Mouse (Mus musculus): ENCODE measurements around the gene Pou2af1. TPM values are rescaled to one million over a fixed set of nuclear protein-coding genes. Genes with fewer than 3 reads are reported as not detected.

Pou2af1 gene
- total RNA-seq, 2 experiments from 2014 or later, result not detected

- no peak for TF ChIP-seq CTCF (conservative IDR thresholded peaks at IDR 0.05)
- H3K27ac ChIP-seq, result no peak overlapping the region
- DNase-seq (ENCODE audit: low spot score in 2 of 2), result no peak
- no peak overlapping the region for H3K4me3 ChIP-seq
Observed at GRCm38 (mm10) chr9:51256780-51257502, 43.4 kb downstream of the Pou2af1 start.

- TF ChIP-seq CTCF (conservative IDR thresholded peaks at IDR 0.05), result no peak
Observed at GRCm38 (mm10) chr9:51258426-51258825, 44.9 kb downstream of the Pou2af1 start.

GRCm38 (mm10) chr9:51268852-51269251, 55.3 kb downstream of the Pou2af1 start:
- no peak for TF ChIP-seq CTCF (conservative IDR thresholded peaks at IDR 0.05)
- DNase-seq (ENCODE audit: low spot score in 2 of 2), result no peak

More at GRCm38 (mm10) chr9:51258426-51258825, 44.9 kb downstream of the Pou2af1 start:
- no peak for DNase-seq (ENCODE audit: low spot score in 2 of 2)
- H3K27ac ChIP-seq, result no peak overlapping the region
- H3K4me3 ChIP-seq, result no peak overlapping the region

GRCm38 (mm10) chr9:51271073-51271472, 57.6 kb downstream of the Pou2af1 start:
- H3K4me3 ChIP-seq, result no peak overlapping the region
- no peak for DNase-seq (ENCODE audit: low spot score in 2 of 2)
- H3K27ac ChIP-seq, result no peak overlapping the region
- no peak for TF ChIP-seq CTCF (conservative IDR thresholded peaks at IDR 0.05)

More at GRCm38 (mm10) chr9:51268852-51269251, 55.3 kb downstream of the Pou2af1 start:
- no peak overlapping the region for H3K27ac ChIP-seq
- no peak overlapping the region for H3K4me3 ChIP-seq

- Histone ChIP-seq H3K27ac (no peak overlapping the region), H3K4me3 (no peak overlapping the region)
- TF ChIP-seq CTCF (conservative IDR thresholded peaks at IDR 0.05), result no peak
- no peak for DNase-seq (ENCODE audit: low spot score in 2 of 2)
Observed at GRCm38 (mm10) chr9:51272102-51272501, 58.6 kb downstream of the Pou2af1 start.

- Histone ChIP-seq H3K4me3 (no peak overlapping the region), H3K27ac (no peak overlapping the region)
- TF ChIP-seq CTCF (conservative IDR thresholded peaks at IDR 0.05), result no peak
- no peak for DNase-seq (ENCODE audit: low spot score in 2 of 2)
Observed at GRCm38 (mm10) chr9:51273581-51274154, 60.2 kb downstream of the Pou2af1 start.

- H3K4me3 ChIP-seq, result no peak overlapping the region
- H3K27ac ChIP-seq, result no peak overlapping the region
- no peak for TF ChIP-seq CTCF (conservative IDR thresholded peaks at IDR 0.05)
- no peak for DNase-seq (ENCODE audit: low spot score in 2 of 2)
Observed at GRCm38 (mm10) chr9:51274678-51275077, 61.2 kb downstream of the Pou2af1 start.

- no peak for TF ChIP-seq CTCF (conservative IDR thresholded peaks at IDR 0.05)
- Histone ChIP-seq H3K4me3 (peak overlapping the region; percentile 71), H3K27ac (peak overlapping the region; percentile 86)
- no peak for DNase-seq (ENCODE audit: low spot score in 2 of 2)
Observed at GRCm38 (mm10) chr9:51277834-51278498, 64.5 kb downstream of the Pou2af1 start.

GRCm38 (mm10) chr9:51278500-51279381, 65.2 kb downstream of the Pou2af1 start, which contains the start of gene Colca2:
TSS of gene Colca2 (minus strand) at chr9:51278569.
- TF ChIP-seq CTCF (conservative IDR thresholded peaks at IDR 0.05), result peak; percentile 68
- Histone ChIP-seq H3K27ac (peak within 1 kb of the TSS; percentile 86), H3K4me3 (peak within 1 kb of the TSS; percentile 71)
- DNase-seq (ENCODE audit: low spot score in 2 of 2), result peak; percentile 33 to 57

GRCm38 (mm10) chr9:51286079-51286478, 72.6 kb downstream of the Pou2af1 start:
- Histone ChIP-seq H3K27ac (no peak overlapping the region), H3K4me3 (no peak overlapping the region)
- no peak for TF ChIP-seq CTCF (conservative IDR thresholded peaks at IDR 0.05)
- no peak for DNase-seq (ENCODE audit: low spot score in 2 of 2)

Other genes starting within 250 kb of the Pou2af1 start
- 10 to 100 TPM; 39.5 to 45.2 TPM for gene Sik2, start 204.6 kb upstream of the Pou2af1 start, total RNA-seq (2021)
- not detected for gene Btg4, start 152.8 kb upstream of the Pou2af1 start, total RNA-seq (2021)
- gene Layn, start 136.6 kb upstream of the Pou2af1 start, total RNA-seq (2021), result 1 to 10 TPM; 3.8 to 4.7 TPM
- not detected for gene 4833427G06Rik, start 111.6 kb upstream of the Pou2af1 start, total RNA-seq (2021)
- gene Gm32742, start 48.2 kb upstream of the Pou2af1 start, total RNA-seq (2021), result not detected
- 1 to 10 TPM in 1 of 2 experiments, under 1 TPM in 1; 0.38 to 1.1 TPM for gene Colca2, start 64.9 kb downstream of the Pou2af1 start, total RNA-seq (2021)
- not detected for gene 1810046K07Rik, start 115.2 kb downstream of the Pou2af1 start, total RNA-seq (2021)